8 mouse cellular contexts compared by ENCODE assay signal in the genomic region with DNA sequence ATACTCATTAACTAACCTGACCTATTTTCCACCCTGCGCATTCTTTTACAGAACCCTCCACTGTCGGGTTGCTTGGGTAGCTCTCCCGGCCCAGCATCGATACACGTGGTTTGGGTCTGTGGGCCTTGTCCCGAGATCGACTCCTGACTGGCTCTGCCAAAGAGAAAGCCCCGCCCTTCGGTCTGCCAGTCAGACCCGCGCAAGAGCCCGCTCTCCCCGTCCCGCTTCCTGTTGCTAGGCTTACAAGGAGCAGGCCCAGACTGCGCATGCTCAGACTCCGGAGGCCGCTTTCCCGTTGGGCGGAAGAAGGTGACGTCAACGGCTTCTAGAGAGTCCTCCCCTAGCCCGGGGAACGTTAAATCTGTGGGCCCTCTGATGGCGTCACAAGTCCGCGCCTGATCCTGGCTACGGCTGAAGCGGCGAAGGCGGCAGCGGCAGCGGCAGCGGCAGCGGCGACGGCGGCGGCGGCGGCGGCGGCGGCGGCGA. TPM values are rescaled to one million over a fixed set of nuclear protein-coding genes. Genes with fewer than 3 reads are reported as not detected.
DNase-seq lines count a peak whose midpoint lies in the region; ATAC-seq lines count a peak whose summit lies in the region.

Senp2 (plus strand) TSS at position 386 of the 486 bp plus-strand sequence.

- ATAC-seq in inflammation-experienced regulatory T-cells, adult 6 months = peak; percentile 95
- ATAC-seq in megakaryocyte-erythroid progenitor cell, adult 5-6 weeks (replicated peaks; ENCODE audit: low FRiP score, low TSS enrichment, poor library complexity, severe bottlenecking) = peak; percentile 99

- intact Hi-C loops in gastrocnemius, postnatal 14 days (cut with DNase I; ENCODE audit: low total_unique reads) = no loop called here
- intact Hi-C loops in left cerebral cortex, postnatal 10 days (cut with DNase I) = loop anchor here (5.0 kb wide), 1 partner anchor 172 kb away; no protein-coding TSS in a partner anchor

- peak; percentile 100 for DNase-seq in adrenal gland, adult (ENCODE audit: inconsistent age in 2 of 2, low spot score in 1 of 2)
- peak; percentile 100 for DNase-seq in embryo, embryonic 10.5 days (ENCODE audit: low spot score)
- DNase-seq in gastrocnemius, postnatal 14 days = peak; percentile 100
- peak; percentile 100 for DNase-seq in left cerebral cortex, postnatal 10 days (ENCODE audit: extremely low spot score in 1 of 2, low spot score in 2 of 2)
- peak; percentile 100 for DNase-seq in right cerebral cortex, postnatal 25 days
- DNase-seq in urinary bladder, postnatal 4 days (ENCODE audit: low spot score in 2 of 2) = peak; percentile 100

RNA-seq across cellular contexts. Expression of gene Senp2, which starts in this region (rescaled TPM):
- 10 to 100 TPM; 18.3 to 22.1 TPM for total RNA-seq in gastrocnemius, postnatal 14 days (2021)
- 10 to 100 TPM; 13.8 to 19.4 (median 16.1) TPM for polyA plus RNA-seq in inflammation-experienced regulatory T-cells, adult 6 months (2017; shearing (Covaris generic))
- total RNA-seq in left cerebral cortex, postnatal 10 days (2021) = 10 to 100 TPM; 88.2 to 93.6 TPM
- 54.3 and 57.0 TPM in 2 replicates for total RNA-seq in megakaryocyte-erythroid progenitor cell, adult 5-6 weeks (2014; fragmentation: Nextera tagmentation)
- total RNA-seq in megakaryocyte-erythroid progenitor cell, adult 5-6 weeks (2017) = 50.2 and 52.0 TPM in 2 replicates

Comparison
In these comparisons a context has a peak if more than half of its experiments do, and no peak if none do; other contexts are left out.
1. Peak in every context shown above with its lines: DNase-seq and ATAC-seq.